Mouse (Mus musculus) CH12.LX (cell line): Measurements from ENCODE around the gene Zfp423.

ENCODE experiments used
- CTCF ChIP-seq, 2 experiments: IDR thresholded peaks in 1 of 2; conservative IDR thresholded peaks in 1 of 2; 2 replicates each; pipeline ENCODE4 v1.5.1; 2011 to 2012; ENCODE audit warnings: low read depth in 2 of 2, low read length in 2 of 2, improper control_type of control experiment in 1 of 2, inconsistent platforms in 1 of 2, mild to moderate bottlenecking in 1 of 2, moderate library complexity in 1 of 2
- JUND ChIP-seq: conservative IDR thresholded peaks from 2 replicates; pipeline ENCODE4 v1.6.1; 2011; ENCODE audit warnings: low read depth, low read length, improper control_type of control experiment
- POLR2A ChIP-seq: IDR thresholded peaks from 2 replicates; pipeline ENCODE4 v1.6.1; 2011; ENCODE audit warnings: low read depth, mild to moderate bottlenecking, improper control_type of control experiment, low read length
- POLR2AphosphoS2 ChIP-seq: IDR thresholded peaks from 2 replicates; pipeline ENCODE4 v1.6.1; 2011; ENCODE audit warnings: low read depth, low read length, improper control_type of control experiment
- USF1 ChIP-seq: IDR thresholded peaks from 2 replicates; pipeline ENCODE4 v1.6.1; 2014; ENCODE audit warnings: low read depth, mild to moderate bottlenecking, inconsistent platforms, low read length, improper control_type of control experiment
- ZC3H11A ChIP-seq: IDR thresholded peaks from 2 replicates; pipeline ENCODE4 v1.6.1; 2012; ENCODE audit warnings: low read depth, mild to moderate bottlenecking, inconsistent platforms, low read length, improper control_type of control experiment

GRCm38 (mm10) chr8:87831116-87831515 is 128.3 kb downstream of the Zfp423 start:
- no peak for TF ChIP-seq POLR2AphosphoS2
- no peak for TF ChIP-seq CTCF (conservative IDR thresholded peaks at IDR 0.05 in 1 of 2, IDR thresholded peaks at IDR 0.05 in 1 of 2; ENCODE audit: low read depth in 2 of 2, low read length in 2 of 2)
- TF ChIP-seq POLR2A, result no peak
- no peak for TF ChIP-seq USF1
- TF ChIP-seq ZC3H11A, result no peak
- no peak for TF ChIP-seq JUND
